Mouse (Mus musculus) testis, postnatal 10 days (tissue): ENCODE results near the gene 2610301B20Rik.
"Not testable (repeated sequence)": the region's sequence is repeated elsewhere in the genome, so short reads cannot be mapped to it uniquely, and the experiment has no call there.

Experiments used
- DNase-seq: peaks from one replicate; pipeline ENCODE4 v3.0.0; 2021; ENCODE audit warnings: low spot score

The 2610301B20Rik gene

GRCm38 (mm10) chr4:10873920-10874665, at the start of gene 2610301B20Rik:
Gene 2610301B20Rik (plus strand): TSS chr4:10874498.
- peak; percentile 96 for DNase-seq

GRCm38 (mm10) chr4:10833273-10833672, 41.0 kb upstream of the 2610301B20Rik start:
- no peak for DNase-seq

DNA sequence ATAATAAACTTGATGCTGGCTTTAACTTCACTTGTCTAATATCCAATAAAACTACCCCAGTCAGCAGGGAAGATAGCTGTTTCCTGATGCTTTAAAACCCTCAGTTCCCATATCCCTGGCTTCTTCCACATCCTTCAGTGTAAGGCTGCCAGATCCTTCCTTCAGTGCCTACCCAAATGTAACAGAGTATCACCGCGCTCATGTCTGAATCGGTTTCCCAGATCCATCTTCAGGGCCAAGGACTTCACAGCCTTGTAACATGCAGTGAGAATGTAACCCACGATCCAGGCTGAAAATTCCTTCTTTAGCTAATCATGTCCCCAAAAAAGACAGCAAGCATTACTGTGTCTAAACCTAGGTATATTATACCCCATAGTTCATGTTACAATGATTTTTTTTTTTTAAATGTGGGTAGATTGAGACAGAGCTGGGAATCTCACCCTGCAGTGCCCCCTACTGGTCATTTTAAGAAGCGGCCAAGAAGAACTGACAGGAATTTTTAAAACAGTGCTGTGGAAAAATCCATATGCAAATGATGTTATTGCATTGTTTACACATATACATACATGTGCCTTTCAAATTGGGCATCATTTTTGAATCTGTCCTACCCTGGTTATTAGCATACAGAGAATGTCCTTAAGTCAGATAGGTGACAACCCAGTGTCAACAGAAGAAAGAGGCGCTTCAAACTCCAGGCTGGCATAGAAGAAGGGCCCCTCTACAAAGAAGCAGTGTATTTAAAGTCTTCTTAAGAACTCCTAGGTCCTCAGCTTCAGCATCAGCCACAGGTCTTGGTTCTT, 38.8 kb upstream of the 2610301B20Rik start:
- peak; percentile 68 for DNase-seq

- no peak for DNase-seq
Measured at GRCm38 (mm10) chr4:10845848-10846247, 28.4 kb upstream of the 2610301B20Rik start.

DNA sequence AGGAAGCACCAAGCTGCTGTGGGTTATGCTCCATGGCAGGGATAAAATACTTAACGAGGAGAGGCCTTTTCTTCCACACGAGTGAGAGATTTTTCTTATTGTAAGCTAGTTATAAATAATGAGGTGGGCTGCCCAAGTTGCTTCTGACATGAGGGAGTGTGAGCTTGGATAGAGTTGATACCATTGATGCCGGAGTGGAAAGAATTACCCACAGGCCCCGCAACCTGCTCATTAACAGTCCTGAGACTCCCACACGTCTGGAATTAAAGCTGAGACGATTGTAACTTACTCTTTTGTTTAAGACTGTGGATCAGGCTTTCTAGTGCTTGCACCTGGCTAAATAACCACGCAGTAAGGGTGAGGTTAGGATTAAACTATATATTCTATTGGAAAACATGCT, 24.5 kb upstream of the 2610301B20Rik start:
- DNase-seq: no peak

GRCm38 (mm10) chr4:10851013-10851412, 23.3 kb upstream of the 2610301B20Rik start:
- no peak for DNase-seq

DNA sequence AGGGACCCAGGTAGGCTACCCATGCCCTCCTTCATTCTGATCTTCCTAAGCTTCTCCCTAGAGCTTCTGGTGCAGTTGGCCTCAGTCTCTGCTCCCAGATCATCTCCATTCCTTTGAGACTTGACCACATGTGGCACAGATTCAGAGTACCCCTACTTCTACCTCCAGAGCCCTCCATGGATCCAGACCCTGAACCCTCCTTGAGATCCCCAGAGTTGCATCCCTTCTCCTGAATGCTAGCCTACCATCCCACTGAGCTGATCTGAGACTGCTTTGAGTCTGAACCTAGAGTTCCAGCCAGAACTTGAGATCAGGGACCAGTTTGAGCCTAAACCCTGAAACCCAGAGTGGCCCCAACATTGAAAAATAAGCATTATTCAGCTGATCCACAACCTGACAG, 15.1 kb upstream of the 2610301B20Rik start:
- no peak for DNase-seq

GRCm38 (mm10) chr4:10859911-10860581, 14.3 kb upstream of the 2610301B20Rik start:
- no peak for DNase-seq

- no peak for DNase-seq
Measured at GRCm38 (mm10) chr4:10860825-10861224, 13.5 kb upstream of the 2610301B20Rik start.

GRCm38 (mm10) chr4:10862882-10863281, 11.4 kb upstream of the 2610301B20Rik start:
- not testable (repeated sequence) for DNase-seq

DNA sequence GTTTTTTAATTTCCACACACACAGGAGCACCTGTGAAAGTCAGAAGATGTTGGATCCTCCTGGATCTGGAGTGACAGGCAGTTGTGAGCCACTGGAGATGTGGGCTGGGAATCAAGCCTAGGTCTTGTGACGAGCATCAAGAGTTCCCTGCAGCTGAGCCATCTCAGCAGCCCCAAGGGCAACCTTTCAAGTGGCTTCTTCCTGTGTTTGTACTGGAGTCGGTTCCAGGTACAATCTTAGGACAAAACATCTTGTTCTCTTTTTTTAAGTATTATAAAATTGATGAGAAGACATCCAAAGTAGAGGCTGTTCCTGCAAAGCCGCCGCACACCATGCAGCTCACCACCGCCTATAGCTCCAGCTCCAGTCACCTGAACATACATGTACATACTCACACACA, 2.1 kb upstream of the 2610301B20Rik start:
- DNase-seq: no peak

DNA sequence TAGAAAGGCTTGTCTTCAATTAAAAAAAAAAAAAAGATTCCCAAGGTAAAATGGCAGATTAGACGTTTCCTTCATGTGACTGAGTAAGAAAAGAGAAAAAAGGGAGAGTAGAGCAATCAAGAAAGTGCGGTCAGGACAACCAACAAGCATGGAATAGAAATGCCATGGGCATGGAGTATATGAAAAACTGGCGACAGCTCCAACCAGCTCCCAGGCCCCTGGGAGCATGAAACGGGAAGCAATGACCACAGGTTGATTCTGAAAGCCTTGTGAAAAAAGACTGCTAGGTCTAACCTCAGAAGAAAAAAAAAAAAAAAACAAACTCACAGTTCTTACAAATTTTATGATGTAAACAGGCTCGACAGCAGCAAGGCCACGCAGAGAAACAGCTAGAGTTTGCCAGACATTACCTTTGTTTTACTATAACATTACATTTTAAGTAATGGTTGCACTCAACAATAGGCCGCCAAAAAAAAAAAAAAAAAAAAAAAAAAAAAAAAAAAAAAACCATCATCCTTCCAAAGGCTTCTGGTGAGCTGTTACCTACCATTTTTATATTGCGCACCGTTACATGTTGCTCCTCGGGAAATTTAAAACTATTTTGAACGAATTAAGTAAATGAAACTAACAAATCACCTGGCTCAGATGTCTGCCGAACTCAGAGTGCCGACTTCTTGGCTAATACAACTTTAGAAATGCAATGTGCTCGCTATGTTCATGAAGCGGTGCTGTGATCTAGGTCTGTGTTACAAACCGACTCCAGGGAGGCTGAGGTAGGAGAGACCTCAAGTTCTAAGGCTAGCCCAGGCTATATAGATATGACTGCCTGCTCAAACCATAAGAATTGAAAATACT, 1.4 kb upstream of the 2610301B20Rik start:
- no peak for DNase-seq

DNA sequence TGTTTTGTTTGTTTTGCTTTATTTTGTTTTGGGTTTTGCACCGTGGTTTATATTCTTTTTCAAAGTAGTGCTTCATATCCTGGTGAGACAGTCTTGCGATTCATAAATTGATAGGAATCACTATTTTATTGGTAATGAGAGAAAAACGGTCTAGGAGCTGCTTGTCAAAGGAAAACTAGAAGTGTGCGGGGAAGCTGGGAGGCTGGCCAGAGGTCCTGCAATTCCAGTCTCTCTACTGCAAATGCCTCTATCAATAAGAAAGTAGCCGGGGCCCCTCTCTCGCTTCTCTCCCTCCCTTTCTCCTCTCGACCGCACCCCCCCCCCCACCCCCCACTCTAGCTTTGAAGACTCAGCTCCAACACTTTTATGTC, 764 bp upstream of the 2610301B20Rik start:
- peak; percentile 61 for DNase-seq

- DNase-seq: peak; percentile 73
Measured at GRCm38 (mm10) chr4:10874718-10875121, 422 bp downstream of the 2610301B20Rik start.

DNA sequence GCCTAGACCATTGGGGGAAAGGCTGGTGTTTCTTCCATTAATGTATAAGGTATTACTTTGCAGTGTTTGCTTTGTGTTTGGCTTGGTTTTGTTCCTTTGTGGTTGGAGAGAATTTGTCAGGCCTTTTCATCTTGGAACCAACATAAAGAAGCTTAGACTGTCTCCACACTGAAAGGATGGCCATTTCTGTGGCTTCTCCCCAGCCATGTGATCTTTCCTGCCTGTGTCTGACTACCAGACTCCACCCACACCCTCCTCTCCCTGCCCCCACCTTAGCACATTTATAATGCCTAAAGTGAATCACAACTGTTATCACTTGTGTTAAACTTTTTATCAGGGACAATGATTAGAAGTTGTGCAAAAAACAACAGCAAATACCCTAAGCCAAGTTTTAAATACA, 1.1 kb downstream of the 2610301B20Rik start:
- no peak for DNase-seq

- no peak for DNase-seq
Measured at GRCm38 (mm10) chr4:10877057-10877456, 2.8 kb downstream of the 2610301B20Rik start.

- DNase-seq: no peak
Measured at GRCm38 (mm10) chr4:10883740-10884408, 9.6 kb downstream of the 2610301B20Rik start.

DNA sequence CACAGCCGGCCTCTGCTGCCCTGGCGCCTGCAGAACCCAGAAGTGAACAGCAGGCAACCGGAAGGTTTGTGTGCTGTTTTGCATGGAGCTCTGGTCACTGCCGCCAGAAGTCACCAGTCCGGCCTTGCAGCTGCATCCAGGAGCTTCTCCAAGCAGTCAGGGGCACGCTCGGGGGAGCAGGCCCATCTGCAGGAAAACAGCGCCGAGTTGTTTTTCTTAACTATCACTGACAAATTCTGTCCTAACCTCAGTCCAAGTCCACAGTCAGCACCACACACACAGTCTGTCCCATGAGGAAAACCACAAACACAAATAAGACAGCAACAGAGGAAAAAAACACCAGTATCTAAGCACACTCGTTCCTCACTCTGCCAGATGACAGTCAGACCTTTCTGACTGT, 14.5 kb downstream of the 2610301B20Rik start:
- no peak for DNase-seq

DNA sequence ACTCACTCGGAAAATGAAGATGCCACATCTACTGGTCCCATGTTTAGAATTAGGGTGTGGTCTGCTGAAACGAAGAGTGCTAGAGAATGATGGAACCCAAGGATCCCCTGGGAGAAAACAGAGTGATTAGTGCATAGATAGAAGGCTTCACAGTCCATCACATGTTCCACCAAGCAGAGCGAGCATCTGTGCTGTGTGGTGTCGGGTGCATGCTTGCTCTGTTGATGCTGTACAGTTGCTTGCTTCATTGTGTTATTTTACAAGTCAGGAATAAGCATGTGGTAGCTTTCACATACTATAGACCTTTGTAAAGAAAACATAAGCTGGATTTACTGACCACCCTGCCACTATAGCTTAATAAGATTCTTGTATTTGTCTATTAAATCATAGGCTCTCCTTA, 22.0 kb downstream of the 2610301B20Rik start:
- DNase-seq: no peak

GRCm38 (mm10) chr4:10896859-10897258, 22.6 kb downstream of the 2610301B20Rik start:
- no peak for DNase-seq

DNA sequence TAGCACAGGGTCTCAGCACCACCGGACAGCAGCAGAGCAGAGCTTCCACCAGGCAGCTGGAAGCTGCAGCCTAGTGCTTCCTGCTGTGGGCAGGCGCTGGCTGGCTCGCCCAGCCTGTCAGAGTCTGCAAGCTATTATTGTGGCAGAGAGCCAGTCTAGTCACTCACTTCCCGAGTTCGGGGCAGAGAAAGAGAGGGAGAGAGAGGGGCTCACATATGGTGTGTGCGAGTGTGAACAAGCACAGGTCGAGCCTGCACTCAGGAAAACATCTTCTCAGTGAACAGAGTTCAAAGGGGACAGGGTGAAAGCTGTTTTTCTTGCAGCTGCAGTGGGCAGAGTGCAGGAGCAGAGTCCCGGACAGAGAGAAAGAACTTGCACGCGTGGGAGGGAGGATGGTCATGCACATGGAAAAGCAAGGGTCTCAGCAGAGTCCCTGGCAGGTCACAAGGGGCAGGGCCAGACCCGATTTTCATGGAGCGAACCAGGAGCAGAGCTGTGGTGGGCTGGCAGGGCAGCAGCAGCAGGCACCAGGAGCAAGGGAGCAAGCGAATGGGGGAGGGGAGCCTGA, 31.0 kb downstream of the 2610301B20Rik start:
- no peak for DNase-seq
